Mouse (Mus musculus) lung, postnatal 0 days (tissue): ENCODE measurements around the gene 7420426K07Rik. TPM values are rescaled to one million over a fixed set of nuclear protein-coding genes. Genes with fewer than 3 reads are reported as not detected.

Source experiments
- ATAC-seq: fragments of 200-750 bp; cut with Nextera tagmentation; 2 replicates; pipeline ENCODE4 v1.8.0; 2017; ENCODE audit warnings: moderate library complexity
- DNase-seq: peaks from one replicate; pipeline ENCODE4 v3.0.0-alpha.2; 2016; ENCODE audit warnings: low spot score
- H3K27ac ChIP-seq: fragments of 300-500 bp; sonication (generic); 2 replicates; pipeline ENCODE4 v1.5.1; 2014; ENCODE audit warnings: antibody characterized with exemption, mild to moderate bottlenecking, low read length, mixed read lengths
- H3K27me3 ChIP-seq: fragments of 300-500 bp; sonication (generic); replicated peaks from 2 replicates; pipeline ENCODE4 v1.6.1; 2014; ENCODE audit warnings: low read length, mixed read lengths; ENCODE audit not compliant: insufficient read depth
- H3K36me3 ChIP-seq: fragments of 300-500 bp; sonication (generic); 2 replicates; pipeline ENCODE4 v1.6.1; 2014; ENCODE audit warnings: low read length, mixed read lengths; ENCODE audit not compliant: insufficient read depth
- H3K4me1 ChIP-seq: fragments of 300-500 bp; sonication (generic); 2 replicates; pipeline ENCODE4 v1.6.1; 2014; ENCODE audit warnings: antibody characterized with exemption, low read depth, low read length, mixed read lengths; ENCODE audit not compliant: insufficient read depth
- H3K4me2 ChIP-seq: fragments of 300-500 bp; sonication (generic); replicated peaks from 2 replicates; pipeline ENCODE4 v1.6.1; 2014; ENCODE audit warnings: low read depth, mild to moderate bottlenecking, low read length, moderate library complexity, mixed read lengths
- H3K4me3 ChIP-seq: fragments of 300-500 bp; sonication (generic); 2 replicates; pipeline ENCODE4 v1.5.1; 2014; ENCODE audit warnings: low read depth, low read length
- H3K9ac ChIP-seq: fragments of 300-500 bp; sonication (generic); replicated peaks from 2 replicates; pipeline ENCODE4 v1.6.1; 2014; ENCODE audit warnings: low read depth, mild to moderate bottlenecking
- H3K9me3 ChIP-seq: fragments of 300-500 bp; sonication (generic); 2 replicates; pipeline ENCODE4 v1.6.1; 2016; ENCODE audit warnings: low read length, mixed read lengths
- CTCF ChIP-seq: IDR thresholded peaks from 2 replicates; pipeline ENCODE4 v1.5.1; 2016; ENCODE audit warnings: antibody characterized with exemption, mild to moderate bottlenecking
- EP300 ChIP-seq: IDR thresholded peaks from 2 replicates; pipeline ENCODE4 v1.6.1; 2016; ENCODE audit warnings: antibody characterized with exemption, mild to moderate bottlenecking, control low read depth
- WGBS: fragments of 180-500 bp; shearing (Covaris S2); extraction: QIAGEN DNeasy Blood & Tissue Kit; methylation state at CpG from one replicate; pipeline ENCODE4 v1.1.7; 2014; 5-methylcytosine and 5-hydroxymethylcytosine counted together
- polyA plus RNA-seq: library from polyadenylated mRNA; unstranded; fragments of >200 nt; fragmentation: Nextera tagmentation; extraction: Ambion mirVana; gene quantifications from 2 replicates; pipeline ENCODE4 v1.2.1, GENCODE M21; 2015

The 7420426K07Rik gene
- polyA plus RNA-seq = not detected in 2 replicates

GRCm38 (mm10) chr9:98902819-98903218 is at the start of gene 7420426K07Rik:
TSS of gene 7420426K07Rik (plus strand) at chr9:98903119.
- WGBS = 90% methylated on average over 2 of the region's 2 CpGs
- Histone ChIP-seq H3K9me3 (no peaks in the 10 kb centered on the region), H3K9ac (no peak within 1 kb of the TSS), H3K27me3 (no peaks in the 10 kb centered on the region), H3K4me2 (no peak within 1 kb of the TSS), H3K27ac (no peak within 1 kb of the TSS), H3K4me1 (no peaks in the 10 kb centered on the region), H3K36me3 (no peaks in the 10 kb centered on the region), H3K4me3 (no peak within 1 kb of the TSS)
- ATAC-seq = no peak
- no peak for DNase-seq
- TF ChIP-seq CTCF (no peak), EP300 (no peak)

DNA sequence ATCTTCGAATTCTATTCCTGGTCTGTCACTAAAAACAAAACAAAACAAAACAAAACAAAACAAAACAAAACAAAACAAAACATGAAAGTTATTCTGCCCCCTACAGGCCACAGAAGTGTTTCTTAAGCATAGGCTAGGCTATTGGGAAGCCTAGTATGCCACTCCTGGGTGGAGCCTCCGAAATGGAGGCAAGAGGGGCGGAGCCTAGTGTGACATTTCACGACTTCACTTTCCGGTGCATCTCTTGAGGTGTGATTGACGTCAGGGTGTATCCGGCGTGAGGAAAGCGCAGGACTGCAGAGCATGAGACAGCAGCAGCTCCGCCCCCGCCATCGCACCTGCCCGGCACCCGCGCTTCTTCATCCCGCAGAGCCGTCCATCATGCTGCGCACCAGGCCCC is 46.7 kb upstream of the 7420426K07Rik start, which contains the start of gene Prr23a2:
Gene Prr23a2, plus strand, starts transcription at position 285 of the 400 bp plus-strand sequence.
- WGBS = 67% methylated on average over 18 of the region's 18 CpGs
- H3K36me3 ChIP-seq = no peaks in the 10 kb centered on the region
- no peaks in the 10 kb centered on the region for H3K27me3 ChIP-seq
- no peak for DNase-seq
- H3K4me3 ChIP-seq = no peak within 1 kb of the TSS
- TF ChIP-seq CTCF (no peak), EP300 (no peak)
- no peak within 1 kb of the TSS for H3K27ac ChIP-seq
- H3K9ac ChIP-seq = no peak within 1 kb of the TSS
- H3K4me1 ChIP-seq = no peaks in the 10 kb centered on the region
- H3K9me3 ChIP-seq = no peaks in the 10 kb centered on the region
- no peak for ATAC-seq
- H3K4me2 ChIP-seq = no peak within 1 kb of the TSS

DNA sequence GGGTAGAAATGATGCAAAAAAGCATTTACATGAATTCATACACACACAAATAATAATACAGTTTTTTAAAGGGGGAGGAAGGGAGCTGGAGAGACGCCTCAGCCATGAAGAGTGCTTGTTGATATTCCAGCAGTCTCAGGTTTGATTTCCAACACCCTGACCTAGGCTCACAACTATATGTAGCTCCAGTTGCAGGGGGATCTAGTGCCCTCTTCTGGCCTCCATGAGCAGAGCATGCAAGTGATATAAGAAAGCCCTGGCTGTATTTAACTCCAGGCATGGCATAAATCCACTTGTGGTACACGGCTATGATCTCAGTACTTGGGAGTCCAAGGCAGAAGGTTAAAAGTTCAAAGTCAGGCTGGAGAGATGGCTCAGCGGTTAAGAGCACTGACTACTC is 39.5 kb upstream of the 7420426K07Rik start:
- Histone ChIP-seq H3K9ac (no peak overlapping the region), H3K4me3 (no peak overlapping the region), H3K27me3 (no peaks in the 10 kb centered on the region), H3K4me1 (no peaks in the 10 kb centered on the region), H3K9me3 (no peaks in the 10 kb centered on the region), H3K36me3 (no peaks in the 10 kb centered on the region), H3K27ac (no peak overlapping the region), H3K4me2 (no peak overlapping the region)
- ATAC-seq (no peak), DNase-seq (no peak)
- 62% methylated on average over 3 of the region's 3 CpGs for WGBS
- TF ChIP-seq EP300 (no peak), CTCF (peak; percentile 40)

DNA sequence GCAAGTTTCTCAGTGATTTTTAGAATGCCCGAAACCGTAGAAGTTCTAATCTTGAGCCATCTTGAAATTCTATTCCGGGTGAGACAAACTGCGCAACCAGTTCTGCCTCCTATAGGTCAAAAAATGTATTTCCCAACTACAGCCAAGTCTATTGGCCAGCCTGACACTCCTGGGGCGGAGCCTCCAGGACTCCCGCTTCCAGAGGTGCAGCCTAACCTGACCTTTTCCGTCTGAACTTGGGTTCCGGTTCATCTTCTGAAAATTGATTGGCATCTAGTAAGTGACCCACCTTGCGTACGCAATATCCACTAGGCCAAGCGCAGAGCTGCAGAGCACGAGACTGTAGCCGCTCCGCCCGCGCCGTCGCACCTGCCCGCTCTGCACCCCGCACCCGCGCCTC is 38.3 kb upstream of the 7420426K07Rik start, which contains the start of gene Prr23a3:
Gene Prr23a3, plus strand, starts transcription at position 197 of the 400 bp plus-strand sequence.
- no peak for DNase-seq
- no peak for ATAC-seq
- H3K4me3 ChIP-seq = no peak within 1 kb of the TSS
- TF ChIP-seq EP300 (no peak), CTCF (no peak)
- H3K4me2 ChIP-seq = no peak within 1 kb of the TSS
- 53% methylated on average over 22 of the region's 22 CpGs for WGBS
- no peaks in the 10 kb centered on the region for H3K27me3 ChIP-seq
- H3K27ac ChIP-seq = no peak within 1 kb of the TSS
- H3K4me1 ChIP-seq = no peaks in the 10 kb centered on the region
- H3K36me3 ChIP-seq = no peaks in the 10 kb centered on the region
- H3K9me3 ChIP-seq = no peaks in the 10 kb centered on the region
- no peak within 1 kb of the TSS for H3K9ac ChIP-seq

GRCm38 (mm10) chr9:98901486-98901885 is 1.4 kb upstream of the 7420426K07Rik start:
- no peak overlapping the region for H3K9ac ChIP-seq
- peaks cover 4% of the 10 kb centered on the region; the same call in 1 of the 2 replicates for H3K9me3 ChIP-seq
- H3K4me3 ChIP-seq = no peak overlapping the region
- DNase-seq = no peak
- H3K27ac ChIP-seq = no peak overlapping the region
- no peak for TF ChIP-seq EP300
- no peak for TF ChIP-seq CTCF
- no peaks in the 10 kb centered on the region for H3K27me3 ChIP-seq
- H3K4me1 ChIP-seq = no peaks in the 10 kb centered on the region
- no peak overlapping the region for H3K4me2 ChIP-seq
- H3K36me3 ChIP-seq = no peaks in the 10 kb centered on the region
- no peak for ATAC-seq
- whole genome bisulfite sequencing = 77% methylated on average over 1 of the region's 1 CpGs

DNA sequence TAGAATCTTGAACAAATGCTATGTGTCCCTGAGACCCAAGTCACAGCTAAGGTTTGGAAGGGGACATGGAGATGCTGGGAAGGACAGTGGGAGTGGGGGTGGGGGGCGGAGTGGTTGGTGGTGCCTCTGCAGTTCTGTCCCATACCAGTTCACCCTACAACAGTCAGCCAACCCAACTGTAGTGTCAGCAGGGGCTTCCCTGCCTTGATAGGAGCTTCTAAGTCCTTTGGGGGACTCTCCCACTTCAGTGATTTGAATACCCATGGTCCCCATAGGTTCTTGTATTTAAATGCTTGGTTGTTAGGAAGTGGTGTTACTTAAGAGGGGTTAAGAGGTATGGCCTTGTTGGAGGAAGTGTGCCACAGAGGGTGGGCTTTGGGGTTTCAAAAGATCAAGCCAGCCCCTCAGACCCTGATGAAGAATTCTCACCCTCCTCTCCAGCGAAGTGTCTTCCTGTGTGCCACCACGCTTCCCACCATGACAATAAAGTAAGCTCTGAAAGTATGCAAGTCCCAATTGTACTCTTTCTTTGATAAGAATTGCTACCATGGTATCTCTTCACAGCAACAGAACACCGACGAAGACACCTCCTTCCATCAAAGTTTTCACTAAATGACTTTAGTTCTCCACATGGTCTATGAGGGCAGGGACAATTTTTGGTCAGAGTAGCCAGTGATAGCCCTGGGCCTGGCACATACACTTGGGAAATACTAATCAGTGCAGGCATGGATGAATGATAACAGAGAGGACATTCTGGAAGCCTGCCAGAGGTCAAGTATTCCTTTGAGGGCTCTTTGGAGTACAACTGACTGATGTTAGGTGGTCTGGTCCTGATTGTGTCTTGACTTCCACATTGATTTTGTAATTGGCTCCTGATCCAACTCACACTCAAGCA is 18.0 kb downstream of the 7420426K07Rik start:
- no peak overlapping the region for H3K4me3 ChIP-seq
- no peak for TF ChIP-seq CTCF
- no peak for TF ChIP-seq EP300
- H3K4me1 ChIP-seq = no peaks in the 10 kb centered on the region
- no peaks in the 10 kb centered on the region for H3K36me3 ChIP-seq
- no peak overlapping the region for H3K4me2 ChIP-seq
- DNase-seq (no peak), ATAC-seq (no peak)
- no peak overlapping the region for H3K9ac ChIP-seq
- no peaks in the 10 kb centered on the region for H3K27me3 ChIP-seq
- 92% methylated on average over 5 of the region's 5 CpGs for WGBS
- H3K27ac ChIP-seq = no peak overlapping the region
- H3K9me3 ChIP-seq = no peaks in the 10 kb centered on the region
